Mouse (Mus musculus) brain, embryonic 14.5 days (tissue): ENCODE measurements around the gene Pde6c.

ENCODE experiments used
- CTCF ChIP-seq: fragments of 200-500 bp; IDR thresholded peaks from 2 replicates; pipeline ENCODE4 v1.5.1; 2012; ENCODE audit warnings: inconsistent platforms, mild to moderate bottlenecking, moderate library complexity, borderline replicate concordance; ENCODE audit not compliant: insufficient read depth, insufficient read length; ENCODE audit errors: extremely low read depth
- POLR2A ChIP-seq: fragments of 200-500 bp; IDR thresholded peaks from 2 replicates; pipeline ENCODE4 v1.6.1; 2012; ENCODE audit warnings: mild to moderate bottlenecking, inconsistent platforms, borderline replicate concordance; ENCODE audit not compliant: poor library complexity, insufficient read depth, insufficient read length, severe bottlenecking; ENCODE audit errors: extremely low read depth

- TF ChIP-seq POLR2A (no peak), CTCF (no peak)
Observed at GRCm38 (mm10) chr19:38232087-38232486, 99.5 kb downstream of the Pde6c start.
